Mouse (Mus musculus): ENCODE results near the gene Atrnl1.
"Not testable (repeated sequence)": the region's sequence is repeated elsewhere in the genome, so short reads cannot be mapped to it uniquely, and the experiment has no call there.

Atrnl1 gene

DNA sequence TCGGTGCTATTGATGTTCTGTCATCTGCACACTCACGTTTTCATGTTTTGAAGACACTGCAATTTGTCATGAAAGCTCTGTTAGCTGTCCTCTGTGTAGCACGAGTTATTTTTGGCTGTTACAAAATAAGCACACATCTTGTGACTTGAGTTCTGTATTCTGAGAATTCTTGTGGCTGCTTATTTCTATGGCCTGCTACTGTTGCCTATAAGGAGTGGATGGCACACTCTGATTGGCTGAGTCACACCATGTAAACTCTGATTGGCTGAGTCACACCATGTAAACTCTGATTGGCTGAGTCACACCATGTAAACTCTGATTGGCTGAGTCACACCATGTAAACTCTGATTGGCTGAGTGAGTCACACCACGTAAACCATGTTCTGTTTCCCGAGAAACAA, 85.9 kb downstream of the Atrnl1 start:
- DNase-seq (ENCODE audit: low read depth, low spot score), result not testable (repeated sequence)

DNA sequence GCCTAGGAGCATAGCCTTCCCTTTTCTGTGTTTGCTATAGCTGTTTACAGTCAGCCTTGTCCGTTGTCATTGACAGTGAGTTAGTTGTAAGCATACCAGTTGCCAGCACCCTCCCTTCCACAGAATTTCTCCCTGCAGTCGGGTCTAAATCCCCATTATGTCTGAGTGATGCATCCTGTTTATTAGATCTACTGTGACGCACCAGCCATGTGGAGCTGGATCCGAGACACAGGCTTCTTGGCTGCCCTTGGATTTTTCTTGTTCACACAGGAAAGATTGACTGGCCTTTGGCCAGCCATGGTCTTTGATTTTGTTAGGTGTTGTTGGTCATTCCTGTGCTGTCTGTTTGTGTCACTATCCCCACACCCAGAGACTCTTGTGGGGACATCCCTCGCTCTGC, 102.3 kb downstream of the Atrnl1 start:
- DNase-seq (ENCODE audit: low read depth, low spot score), result no peak

DNA sequence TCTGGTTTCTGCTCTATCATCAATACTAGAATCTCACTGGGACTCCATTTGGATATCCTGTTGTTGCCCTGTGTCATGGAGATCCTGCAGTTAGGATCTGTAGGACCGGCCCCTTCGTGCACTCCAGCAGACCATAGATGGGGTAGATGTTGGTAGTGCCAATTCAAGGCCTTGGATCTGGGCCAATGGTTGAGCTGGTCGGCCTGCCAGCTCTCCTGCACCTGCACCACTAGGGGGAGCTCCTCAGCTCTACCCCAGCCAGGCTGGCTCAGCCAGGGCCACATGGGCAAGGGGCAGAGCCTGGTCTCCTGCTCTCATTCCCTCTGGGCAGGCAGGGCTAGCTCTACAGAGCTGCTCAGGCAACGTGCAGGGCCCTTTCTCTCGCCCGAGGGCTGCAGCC, 114.1 kb downstream of the Atrnl1 start:
- DNase-seq (ENCODE audit: low read depth, low spot score), result no peak

DNA sequence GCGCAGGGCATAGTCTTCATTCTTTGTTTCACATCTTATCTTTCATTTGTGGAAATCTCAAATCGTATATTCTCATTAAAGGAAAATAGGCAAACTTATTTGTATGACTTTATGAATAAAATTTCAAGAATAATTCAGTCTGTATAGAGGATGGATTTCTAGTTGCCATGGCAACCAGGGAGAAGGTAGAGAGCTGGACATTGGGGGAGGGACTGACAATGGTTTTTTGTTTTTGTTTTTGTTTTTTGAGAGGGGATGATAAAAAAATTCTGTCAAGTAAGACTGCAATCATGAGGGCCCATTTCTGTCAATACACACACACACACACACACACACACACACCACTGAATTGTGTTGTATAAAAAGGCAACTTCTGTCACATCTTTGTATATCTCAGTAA, 114.5 kb downstream of the Atrnl1 start:
- no peak for DNase-seq (ENCODE audit: low read depth, low spot score)

DNA sequence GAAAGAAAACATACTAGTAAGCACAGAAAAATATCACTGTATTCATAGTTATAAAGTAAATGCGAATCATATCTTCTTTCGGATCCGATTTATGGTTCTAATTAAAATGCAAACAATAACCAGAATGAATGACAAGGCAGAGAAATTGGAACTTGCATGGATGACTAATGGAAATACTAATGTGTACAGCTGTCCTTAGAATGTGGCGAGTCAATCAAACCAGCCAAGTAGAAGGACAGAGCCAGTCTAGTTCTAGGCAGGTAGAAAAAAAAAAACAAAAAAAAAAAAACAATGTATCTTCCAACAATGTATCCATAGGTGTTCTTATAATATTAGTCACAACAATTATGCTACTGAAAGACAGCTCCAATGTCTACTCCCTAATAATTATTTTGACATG, 116.2 kb downstream of the Atrnl1 start:
- no peak for DNase-seq (ENCODE audit: low read depth, low spot score)

DNA sequence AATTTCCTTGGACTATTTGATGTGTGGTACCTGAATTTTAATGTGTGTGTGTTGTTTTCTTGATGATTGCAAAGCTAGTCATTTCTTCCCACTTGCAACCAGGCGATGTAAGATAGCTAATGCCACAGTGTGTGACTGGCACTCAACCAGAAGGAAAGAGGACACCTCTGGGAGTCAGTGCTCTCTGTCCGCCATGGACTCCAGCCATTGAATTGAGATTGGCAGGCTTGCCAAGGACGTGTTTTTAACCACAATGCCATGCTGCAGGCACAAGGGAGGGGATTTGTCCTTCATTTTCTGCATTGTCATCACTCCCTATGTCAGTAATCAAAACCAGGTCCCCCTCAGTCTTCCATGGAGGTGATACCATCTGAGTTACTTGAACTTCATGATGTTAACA, 126.6 kb downstream of the Atrnl1 start:
- DNase-seq (ENCODE audit: low read depth, low spot score), result no peak

DNA sequence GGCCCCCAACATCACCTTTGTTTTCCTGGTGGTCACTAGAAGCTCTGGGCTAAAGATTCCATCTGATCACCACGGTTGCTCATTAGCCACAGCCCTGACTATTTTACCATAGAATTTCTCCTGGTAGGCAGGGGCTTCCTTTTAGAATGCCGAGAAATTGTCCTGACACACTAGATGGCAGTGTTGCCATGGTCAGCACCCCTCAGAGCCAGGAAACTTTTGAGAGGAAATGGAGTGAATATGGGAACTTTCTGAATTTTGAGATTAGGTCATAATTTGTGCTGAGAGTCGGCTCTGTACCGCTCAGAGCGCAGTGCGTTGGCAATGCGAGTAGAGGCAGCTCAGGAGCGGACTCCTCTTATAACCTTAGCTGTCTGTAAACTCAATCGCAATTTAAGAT, 134.7 kb downstream of the Atrnl1 start:
- DNase-seq (ENCODE audit: low read depth, low spot score), result peak; percentile 54

DNA sequence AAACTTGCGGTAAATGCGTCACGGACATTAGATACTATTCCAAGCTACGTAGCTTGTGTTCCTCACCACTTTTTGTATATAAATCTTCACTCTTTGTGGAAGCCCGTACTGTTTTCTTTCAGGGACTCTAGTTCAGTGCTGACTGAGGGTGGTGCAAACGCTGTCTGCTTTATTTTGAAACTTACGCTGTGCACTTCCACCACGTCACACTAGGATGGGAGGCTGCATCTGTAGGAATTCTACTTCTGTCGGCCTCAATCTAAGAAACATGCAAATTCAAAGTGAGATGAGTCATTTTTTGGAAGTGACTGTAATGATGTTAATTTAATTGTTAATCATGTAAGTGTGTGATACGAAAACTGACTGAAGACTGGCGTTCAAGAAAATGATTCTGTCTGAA, 135.7 kb downstream of the Atrnl1 start:
- DNase-seq (ENCODE audit: low read depth, low spot score), result no peak

DNA sequence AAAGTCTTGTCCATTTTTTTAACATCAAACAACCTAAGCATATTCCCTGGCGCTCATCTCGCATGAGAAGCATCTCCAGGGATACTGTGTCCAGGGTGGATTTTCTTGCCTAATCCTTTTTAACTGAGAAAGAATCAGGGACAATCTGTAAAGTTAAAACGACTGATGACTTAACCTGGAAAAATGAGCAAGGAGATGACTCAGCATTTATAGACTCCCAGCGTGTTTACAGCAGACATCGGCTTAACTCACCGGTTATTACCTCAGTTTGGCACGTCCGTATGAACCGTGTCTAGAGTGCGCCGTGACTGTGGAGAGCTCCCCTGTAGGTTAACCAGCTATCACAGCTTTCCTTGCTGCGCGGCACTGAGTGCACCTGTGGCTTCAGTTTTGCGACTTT, 141.4 kb downstream of the Atrnl1 start:
- DNase-seq (ENCODE audit: low read depth, low spot score), result no peak

DNA sequence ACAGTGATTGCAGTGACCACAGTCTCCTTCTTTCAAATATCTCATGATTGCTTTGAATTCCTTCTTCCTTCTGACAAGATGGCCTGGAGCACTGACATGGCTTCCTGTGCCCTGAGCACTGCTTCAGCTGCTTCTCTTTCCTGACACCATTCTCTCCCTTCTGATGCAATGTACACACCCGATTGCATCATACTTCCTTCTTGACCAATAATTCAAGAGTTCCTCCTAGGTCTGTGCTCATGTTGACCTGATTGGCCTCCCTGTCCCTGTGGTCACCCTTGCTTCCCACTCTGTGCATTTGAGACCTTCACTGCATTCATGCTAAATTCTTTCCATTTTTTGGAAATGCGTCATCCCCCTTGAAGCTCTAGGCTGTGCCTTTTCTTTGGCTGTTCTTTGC, 151.7 kb downstream of the Atrnl1 start:
- no peak for DNase-seq (ENCODE audit: low read depth, low spot score)

DNA sequence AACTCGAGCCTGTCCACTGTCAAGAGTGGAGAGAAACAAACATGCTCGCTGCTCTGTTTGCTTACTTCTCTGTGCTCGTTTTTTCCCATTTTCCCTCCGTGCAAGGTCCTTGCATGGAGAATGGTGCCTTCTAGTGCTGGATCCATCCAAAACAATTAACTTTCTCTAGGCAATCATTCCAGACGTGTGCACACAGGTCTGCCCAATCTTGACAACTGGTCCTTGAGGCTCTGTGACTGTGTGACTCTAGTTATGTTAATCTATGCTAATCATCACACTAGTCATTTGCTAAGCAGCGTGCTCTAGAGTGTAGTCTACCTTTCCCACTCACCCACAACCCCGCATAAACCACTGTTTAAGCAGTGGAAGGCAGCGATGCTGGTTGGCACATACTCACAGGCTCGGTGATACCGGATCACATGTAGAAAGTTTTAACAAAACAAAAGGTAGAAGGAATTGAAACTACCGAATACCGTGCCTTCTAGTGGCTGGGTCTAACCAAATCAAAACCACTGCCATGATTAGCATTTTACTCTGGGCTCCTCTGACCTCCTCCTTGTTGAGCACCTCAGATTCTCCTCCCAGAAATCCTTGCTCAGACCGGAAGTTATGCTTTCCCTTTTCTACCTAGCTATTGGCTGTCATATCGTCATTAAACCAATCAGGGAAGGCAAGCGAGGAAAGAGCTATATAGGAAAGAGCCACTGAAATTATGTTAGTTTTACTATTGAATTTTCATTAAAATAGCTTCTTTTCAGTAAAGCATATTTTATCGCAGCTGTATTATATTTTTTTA, 153.9 kb downstream of the Atrnl1 start:
- DNase-seq (ENCODE audit: low read depth, low spot score), result no peak

DNA sequence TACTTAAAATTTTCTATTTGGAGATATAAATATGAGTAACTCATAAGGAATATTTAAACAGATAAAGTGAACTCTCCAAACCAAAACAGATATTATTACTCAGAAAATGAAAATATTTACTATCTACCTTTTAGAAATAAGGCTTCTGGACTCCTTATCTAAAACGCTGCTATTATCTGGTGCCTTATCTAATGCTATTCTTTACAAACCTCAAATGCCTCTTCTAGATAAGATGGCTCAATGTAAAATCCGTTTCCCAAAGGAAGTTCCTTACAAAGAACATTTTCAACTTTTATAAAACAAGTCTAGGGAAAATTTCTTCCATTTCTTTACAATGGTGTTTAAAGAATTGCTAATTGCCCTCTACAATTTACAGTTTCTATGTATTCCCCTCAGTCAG, 156.2 kb downstream of the Atrnl1 start:
- DNase-seq (ENCODE audit: low read depth, low spot score), result no peak

DNA sequence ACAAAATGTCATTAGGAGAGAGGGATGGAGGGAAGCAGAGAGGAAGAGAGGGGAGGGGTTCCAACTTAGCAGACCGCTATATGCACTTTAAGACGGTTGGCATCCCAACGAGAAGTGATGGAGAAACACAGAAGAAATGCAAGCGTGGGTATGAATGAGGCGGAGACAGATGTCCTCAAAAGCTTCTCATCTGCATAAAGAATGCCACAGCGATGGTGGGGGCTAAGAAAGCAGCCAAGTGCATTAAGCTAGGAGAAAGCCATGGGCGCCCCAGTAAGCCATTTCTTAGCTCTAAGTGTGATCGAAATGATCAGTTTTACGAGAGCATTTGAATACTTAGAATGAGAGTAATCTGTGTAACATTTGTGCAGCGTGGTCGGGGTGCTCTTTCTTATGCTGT, 157.8 kb downstream of the Atrnl1 start:
- no peak for DNase-seq (ENCODE audit: low read depth, low spot score)

DNA sequence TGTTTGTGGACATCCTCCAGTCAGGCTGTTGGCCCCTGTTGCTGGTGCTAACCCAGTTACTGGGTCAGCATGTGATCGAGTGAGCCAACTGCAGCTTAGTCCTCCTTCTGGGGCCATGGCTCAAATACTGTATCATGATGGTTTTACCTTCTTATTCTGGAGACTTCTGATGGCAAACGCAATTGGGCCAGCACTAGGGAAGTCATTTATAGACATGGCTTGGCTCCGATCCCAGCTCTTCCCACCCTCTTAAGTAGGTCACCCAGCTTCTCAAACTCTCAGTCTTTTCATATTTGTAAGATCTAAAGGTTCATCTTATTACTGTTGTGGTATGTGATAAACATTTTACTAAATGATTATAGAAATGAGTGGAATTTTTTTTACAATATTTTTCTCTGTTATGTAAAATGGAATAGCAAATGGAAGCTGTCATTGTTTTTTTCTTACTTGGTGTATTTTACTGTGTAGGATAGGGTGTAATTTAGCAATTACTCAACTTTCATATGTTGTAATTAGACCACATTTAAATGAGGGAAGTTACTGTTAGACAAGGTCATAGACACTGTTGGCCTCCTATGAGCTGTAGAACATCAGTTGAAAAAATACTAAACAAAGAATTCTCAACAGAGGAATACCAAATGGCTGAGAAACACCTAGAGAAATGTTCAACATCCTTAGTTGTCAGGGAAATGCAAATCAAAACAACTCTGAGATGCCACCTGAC, 171.7 kb downstream of the Atrnl1 start:
- DNase-seq (ENCODE audit: low read depth, low spot score), result no peak

DNA sequence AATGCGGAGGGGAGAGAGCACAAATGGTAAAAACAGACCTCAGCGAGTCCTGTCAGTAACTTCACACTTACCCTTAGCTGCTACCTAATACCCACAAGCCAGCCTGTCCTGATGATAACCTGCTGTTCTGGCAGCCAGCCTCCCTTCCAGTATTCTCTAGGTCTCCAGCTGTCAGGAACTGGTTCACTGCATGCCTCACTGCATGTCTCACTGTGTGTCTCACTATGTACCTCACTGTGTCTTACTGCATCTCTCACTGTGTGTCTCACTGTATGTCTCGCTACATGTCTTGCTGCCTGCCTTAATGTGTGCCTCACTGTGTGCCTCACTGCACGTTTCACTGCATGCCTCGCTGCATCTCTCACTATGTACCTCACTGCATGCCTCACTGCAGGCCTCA, 175.9 kb downstream of the Atrnl1 start:
- DNase-seq (ENCODE audit: low read depth, low spot score), result peak; percentile 25

DNA sequence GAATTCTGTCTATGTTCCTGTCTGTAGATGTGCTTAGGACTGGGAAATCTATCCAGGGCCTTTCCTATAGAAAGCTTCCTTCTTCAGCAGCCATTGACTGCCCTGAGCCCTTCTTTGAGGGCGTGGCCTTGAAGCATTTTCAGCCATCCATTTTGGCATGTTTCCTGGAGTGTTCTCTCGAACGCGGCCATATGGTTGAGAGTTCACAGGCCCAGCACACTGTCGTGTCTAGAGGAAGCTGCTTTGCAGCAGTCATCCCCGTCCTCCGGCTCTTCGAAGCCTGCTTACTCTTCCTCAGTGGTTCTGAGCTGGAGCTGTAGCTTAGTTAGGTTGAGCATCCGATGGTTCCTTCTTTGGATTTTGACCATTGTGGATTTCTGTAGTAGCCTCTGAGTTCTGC, 191.4 kb downstream of the Atrnl1 start:
- DNase-seq (ENCODE audit: low read depth, low spot score), result no peak

DNA sequence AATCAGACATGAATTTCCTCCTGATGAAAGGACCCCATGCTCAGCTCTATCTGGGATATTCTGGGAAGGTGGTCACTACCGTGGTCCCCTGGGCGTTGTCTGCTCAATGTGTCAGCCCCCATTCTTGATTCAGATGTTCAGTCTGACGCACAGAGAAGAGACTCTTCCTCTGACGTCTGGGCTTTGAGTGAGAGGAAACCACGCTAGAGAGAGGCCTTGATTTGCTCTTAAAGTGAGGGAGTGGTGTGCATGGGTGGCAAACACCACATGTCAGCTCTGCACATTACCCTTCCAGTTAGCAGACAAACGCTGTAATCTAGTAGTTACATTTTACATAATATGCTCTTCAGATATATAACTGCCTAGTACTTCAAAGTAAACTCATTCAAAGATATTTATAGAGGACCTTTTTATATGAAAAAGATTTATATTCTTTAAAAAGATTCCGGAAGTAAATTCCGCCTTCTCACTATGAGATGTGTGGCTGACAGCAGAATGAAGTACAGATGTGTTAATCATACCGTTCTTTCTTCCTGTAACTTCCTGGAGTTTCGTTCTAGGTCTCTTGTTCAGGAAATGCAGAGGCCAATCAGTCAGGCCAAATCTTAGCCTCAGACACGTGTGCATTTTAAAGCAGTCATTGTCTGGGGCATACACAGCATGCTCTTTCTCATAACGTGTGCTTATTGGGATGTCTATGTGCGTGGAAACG, 192.1 kb downstream of the Atrnl1 start:
- no peak for DNase-seq (ENCODE audit: low read depth, low spot score)

DNA sequence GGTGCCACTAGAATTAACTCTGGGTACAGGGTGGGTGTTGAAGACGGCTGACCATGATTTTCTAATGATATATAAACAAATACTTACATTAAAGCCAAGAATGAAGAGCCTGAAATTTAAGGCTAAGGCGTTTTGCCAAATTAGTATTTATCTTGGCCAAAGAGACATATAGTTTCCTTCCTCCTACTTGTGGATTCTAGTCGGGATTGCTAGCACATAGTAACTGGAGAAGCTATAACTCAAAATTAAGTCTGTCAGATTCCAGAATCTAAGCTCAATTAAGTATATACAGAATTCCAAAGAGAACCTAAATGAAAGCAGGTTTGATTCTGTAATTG, 192.6 kb downstream of the Atrnl1 start:
- DNase-seq (ENCODE audit: low read depth, low spot score), result no peak

DNA sequence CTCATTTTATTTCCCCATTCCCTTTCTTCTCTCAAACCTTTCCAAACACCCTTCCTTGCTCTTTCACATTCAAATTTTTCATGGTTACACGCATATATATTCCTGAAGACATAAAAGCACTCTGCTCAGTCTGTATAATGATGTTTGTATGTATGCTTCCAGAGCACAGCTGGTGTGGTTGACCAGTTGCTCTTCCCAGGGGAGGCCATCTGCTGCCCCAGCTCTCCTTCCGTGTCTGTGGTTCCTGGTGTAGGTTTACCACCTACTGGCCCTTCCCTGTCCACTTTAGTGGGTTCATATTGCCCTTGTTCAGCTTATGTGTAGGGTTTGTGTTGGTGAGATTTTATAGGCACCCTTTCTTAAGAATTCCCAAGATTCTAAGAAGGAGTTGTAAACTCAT, 197.5 kb downstream of the Atrnl1 start:
- DNase-seq (ENCODE audit: low read depth, low spot score), result no peak

DNA sequence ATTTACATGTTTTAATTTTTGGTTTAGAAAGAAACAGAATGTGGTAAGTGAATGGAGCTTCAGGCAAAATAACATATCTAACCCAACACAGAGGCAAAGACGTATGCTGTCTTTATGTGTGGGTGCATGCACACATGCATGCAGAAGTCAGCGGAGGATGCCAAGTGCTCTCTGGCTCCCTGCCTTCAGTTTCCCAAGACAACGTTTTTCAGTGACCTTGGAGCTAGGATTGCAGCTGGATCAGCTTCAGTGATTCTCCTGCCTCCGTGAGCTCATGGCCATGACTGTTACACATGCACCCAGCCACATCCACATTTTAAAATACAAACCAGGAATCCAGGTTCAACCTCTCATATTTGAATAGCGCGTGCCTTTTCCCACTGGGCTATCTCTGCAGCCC, 203.5 kb downstream of the Atrnl1 start:
- no peak for DNase-seq (ENCODE audit: low read depth, low spot score)

DNA sequence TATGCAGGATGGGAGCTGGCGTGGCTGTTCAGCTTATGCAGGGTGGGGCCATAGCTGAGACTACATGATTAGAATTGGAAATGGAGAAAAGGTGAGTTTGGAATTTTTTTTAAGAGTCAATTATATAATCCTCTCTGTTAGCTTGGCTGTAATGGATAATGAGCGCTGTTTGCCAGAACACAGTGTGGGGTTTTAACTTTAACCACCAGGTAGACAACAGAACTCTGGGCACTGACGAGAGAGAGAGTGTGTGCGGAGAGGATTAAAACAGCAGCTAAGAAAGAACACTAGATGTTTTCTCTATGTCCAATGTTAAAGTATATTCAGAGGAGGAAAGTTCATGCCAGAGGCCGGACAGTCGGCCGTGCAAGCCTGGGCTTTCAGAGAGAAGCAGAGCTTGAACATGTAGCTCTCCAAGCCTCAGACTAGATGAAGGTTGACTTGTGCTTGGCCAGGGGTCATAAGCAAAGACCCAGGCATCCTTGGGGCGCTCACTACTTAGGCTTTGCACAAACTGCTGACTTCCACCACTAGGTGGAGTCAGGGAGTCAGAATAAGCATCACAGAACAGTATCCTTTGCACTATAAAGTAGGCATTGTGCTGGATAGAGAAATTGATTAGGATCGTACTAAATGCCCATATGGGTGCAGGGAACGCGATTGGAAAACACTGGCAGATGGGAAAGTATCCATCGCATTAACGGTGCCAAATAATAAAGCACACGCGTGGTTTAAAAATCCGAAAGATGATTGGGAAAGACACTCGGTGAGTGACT, 205.6 kb downstream of the Atrnl1 start:
- peak; percentile 62 for DNase-seq (ENCODE audit: low read depth, low spot score)

DNA sequence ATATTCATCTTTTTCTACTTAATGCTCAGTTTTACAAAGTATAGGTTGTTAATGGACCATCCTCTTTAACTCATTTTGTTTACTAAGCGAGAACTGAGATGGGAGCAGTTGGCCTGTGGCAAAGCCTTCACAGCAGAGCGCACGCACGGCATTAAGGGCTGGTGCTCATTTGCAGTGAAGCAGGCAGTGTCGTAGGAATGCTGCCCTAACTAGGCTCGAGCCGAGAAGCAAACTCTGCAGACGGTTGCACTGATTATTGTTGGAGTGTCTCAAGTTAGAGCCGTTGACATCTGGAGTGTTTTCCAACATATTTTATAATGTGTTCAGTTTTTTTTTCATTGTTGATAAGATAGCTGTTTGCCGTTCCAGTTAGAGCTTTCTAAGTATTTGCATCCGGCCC, 206.9 kb downstream of the Atrnl1 start:
- no peak for DNase-seq (ENCODE audit: low read depth, low spot score)
